Mouse (Mus musculus) c-Kit-positive CD71-positive TER-119-positive erythroid progenitor cells, embryonic 14.5 days (primary cell): ENCODE measurements around the gene Tmem200a.
"Not testable (repeated sequence)": the region's sequence is repeated elsewhere in the genome, so short reads cannot be mapped to it uniquely, and the experiment has no call there.

Source experiments
- DNase-seq: peaks from one replicate; pipeline ENCODE4 v3.0.0-alpha.2; 2013; ENCODE audit warnings: low spot score

The Tmem200a gene

GRCm38 (mm10) chr10:25962863-25963262 is 116.0 kb downstream of the Tmem200a start:
- no peak for DNase-seq

DNA sequence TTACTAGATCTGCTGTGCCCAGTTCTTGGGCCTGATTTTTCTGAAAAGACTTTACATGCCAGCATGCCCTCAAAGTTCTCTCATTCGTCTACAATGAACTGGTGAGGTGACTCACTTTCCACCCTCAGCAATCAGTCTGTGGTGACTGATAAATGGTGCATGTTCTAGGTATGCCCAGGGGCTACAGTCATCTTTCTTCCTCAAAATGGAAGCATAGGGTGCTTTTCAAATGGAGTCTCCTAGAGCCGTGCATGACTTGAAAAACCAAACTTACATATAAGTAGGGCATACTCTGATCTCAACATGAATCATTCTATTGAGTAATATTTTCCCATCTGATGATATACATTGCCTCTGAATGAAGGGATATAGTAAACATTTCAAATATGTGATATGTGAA is 117.8 kb downstream of the Tmem200a start:
- DNase-seq: no peak

GRCm38 (mm10) chr10:25958762-25959753 is 119.8 kb downstream of the Tmem200a start:
- DNase-seq: no peak

DNA sequence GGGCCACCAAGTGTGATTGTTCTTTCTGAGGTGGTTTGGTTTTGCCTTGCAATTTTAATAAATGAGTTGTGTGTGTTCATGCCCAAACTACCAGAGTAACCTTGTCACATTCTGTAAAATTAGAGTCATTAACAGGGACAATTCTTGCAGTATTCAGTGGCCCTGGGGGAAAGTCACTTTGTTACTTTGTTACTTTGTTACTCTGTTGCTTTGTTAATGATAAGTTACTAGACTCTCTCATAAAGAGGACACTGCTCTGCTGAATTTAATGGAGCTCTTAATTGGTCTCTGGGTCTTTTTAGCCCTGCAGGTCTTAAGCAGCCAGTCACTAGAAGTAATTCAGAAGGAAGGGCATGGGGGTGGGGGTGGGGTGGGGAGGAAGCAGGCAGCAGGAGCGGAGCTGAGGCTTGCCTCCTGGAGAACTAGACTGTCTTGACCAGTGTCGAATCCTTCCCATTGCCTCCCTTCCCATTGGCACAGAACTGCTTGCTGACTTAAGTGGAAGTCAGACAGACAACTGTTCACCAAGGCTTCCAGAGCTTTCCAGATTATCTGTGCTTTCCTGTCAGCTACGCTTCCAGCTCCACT is 124.1 kb downstream of the Tmem200a start:
- DNase-seq: no peak

DNA sequence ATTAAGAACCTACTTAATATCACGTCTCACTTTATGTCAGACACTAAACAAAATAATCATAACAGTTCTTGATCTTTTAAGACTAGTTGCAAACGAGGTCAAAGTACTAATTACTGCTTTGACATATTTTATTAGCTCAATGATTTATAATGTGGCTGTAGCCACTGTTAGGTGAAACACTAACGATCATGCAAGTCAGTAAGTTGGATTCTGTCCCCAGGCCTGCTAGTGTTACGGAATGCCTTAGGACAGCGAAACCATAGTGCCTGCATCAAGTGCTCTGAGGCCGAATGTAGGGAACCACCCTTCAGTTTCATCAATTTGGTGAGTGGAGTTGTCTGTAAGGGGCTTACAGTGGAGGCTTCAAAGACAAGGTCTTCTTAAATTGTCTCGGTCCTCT is 126.0 kb downstream of the Tmem200a start:
- no peak for DNase-seq

DNA sequence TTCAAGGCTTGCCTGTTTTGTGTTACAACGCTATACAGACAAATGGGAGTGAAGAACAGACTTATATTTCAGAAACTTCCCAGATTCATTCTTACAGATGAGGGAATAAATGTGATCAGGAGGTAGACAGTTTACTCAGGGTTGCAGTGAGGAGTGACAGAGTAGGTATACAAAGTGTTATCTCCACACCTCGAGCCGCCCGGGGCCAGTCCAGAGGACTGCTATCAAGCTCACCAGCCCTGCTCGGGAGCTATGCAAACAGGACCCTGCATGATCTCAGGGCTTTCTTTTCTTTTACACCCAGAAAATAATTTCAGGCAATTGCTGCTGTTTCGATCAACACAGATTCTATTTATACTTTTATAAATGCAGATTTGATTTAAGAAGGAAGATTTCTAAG is 126.7 kb downstream of the Tmem200a start:
- DNase-seq: no peak

- no peak for DNase-seq
Observed at GRCm38 (mm10) chr10:25945866-25946265, 133.0 kb downstream of the Tmem200a start.

DNA sequence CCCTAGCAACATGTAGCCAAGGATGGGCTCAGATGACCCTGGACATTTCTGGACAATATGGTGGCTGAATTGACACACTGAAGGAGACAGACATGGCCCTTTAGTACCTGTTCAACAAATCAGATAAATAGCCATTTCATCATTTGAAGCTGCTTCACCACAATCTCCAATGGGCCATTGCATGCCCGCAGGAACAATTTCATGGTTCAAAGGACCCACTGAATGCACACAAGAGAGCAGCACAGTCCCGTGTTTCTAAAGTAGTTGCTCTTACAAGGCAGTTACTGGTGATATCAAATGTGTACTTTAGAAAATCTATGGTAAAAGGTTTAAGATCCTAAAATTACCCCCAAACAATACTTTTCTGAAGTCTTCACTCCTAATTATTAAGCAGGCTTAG is 134.2 kb downstream of the Tmem200a start:
- no peak for DNase-seq

GRCm38 (mm10) chr10:25931796-25932195 is 147.1 kb downstream of the Tmem200a start:
- DNase-seq: no peak

DNA sequence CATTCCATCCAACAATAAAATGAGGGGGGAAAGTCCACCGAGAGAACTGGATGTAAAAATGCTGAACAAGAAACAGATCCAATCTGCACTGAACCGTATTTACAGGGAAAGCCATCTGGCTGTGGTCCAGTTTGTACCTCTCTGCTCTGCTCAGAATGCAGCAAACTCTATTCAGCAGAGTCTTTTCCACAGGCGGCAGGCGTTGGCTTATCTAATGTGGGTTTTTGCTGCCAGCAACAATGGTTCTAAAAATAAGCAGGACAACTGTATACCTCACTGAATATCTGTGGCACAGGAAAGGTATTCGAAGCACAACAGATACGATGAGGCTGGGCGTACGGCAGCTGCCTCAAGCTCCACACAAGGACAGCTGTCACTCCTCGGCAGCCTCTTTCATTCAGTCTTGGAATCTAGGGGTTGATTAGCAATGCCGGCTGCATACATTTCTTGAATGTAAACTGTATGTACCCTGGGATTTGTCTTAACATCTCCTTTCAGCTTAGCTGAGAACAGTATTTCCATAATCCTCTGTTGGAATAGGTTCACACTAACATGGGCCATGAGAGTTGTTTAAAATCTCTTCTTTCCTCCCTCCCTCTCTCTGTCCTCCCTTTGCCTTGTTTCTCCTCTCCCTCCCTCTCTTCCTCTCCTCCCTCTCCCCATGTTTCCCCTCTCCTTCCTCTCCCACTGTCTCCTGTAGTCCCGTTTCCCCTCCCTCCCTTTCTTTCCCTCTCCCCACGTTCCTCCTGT is 149.3 kb downstream of the Tmem200a start:
- DNase-seq: no peak

GRCm38 (mm10) chr10:25928861-25929368 is 149.9 kb downstream of the Tmem200a start:
- DNase-seq: no peak

DNA sequence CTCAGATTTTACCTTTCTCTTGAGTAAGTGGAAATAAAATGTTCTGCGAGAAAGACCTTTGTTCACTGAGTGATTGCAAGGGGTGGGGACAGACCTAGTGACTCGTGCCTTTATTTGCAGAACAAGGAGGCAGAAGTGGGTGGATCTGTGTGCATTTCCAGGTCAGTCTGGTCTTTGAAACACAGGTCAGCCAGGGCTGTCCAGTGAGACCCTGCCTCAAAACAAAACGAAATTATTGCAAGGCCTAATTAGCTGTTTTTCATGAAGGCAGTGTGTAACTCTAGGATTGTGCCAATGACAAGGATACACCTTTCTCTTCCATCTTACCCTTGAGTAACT is 150.4 kb downstream of the Tmem200a start:
- no peak for DNase-seq

- DNase-seq: no peak
Observed at GRCm38 (mm10) chr10:25927553-25928447, 151.1 kb downstream of the Tmem200a start.

DNA sequence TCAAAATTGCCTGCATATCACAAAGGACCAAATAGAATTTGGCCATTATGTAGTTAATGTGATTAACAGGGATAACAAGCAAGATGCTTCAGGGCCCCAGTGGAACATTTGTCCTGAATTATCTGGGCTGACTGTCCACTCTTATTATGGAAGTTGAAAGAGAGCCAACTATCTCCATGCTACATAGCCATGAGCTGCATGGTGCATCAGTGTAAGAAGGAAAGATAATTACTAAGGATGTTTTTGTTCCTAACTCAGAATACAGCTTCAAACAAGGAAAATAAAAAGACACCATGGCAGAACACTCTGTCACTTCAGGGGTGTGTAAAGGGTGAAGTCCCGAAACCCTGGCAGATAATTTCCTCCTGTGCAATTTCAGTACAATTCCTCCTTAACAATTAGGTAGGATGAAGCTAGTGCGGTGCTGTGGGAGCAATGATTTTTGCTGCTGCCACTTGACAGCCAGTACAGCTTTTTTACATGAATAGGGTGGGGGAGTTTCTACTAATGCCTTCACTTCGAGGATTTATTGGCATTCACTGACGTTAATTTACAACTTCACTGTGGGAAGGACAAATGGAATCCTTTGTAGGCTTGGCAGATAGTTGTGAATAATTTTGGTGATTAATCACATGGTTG is 158.1 kb downstream of the Tmem200a start:
- no peak for DNase-seq

GRCm38 (mm10) chr10:25918103-25918502 is 160.7 kb downstream of the Tmem200a start:
- no peak for DNase-seq

DNA sequence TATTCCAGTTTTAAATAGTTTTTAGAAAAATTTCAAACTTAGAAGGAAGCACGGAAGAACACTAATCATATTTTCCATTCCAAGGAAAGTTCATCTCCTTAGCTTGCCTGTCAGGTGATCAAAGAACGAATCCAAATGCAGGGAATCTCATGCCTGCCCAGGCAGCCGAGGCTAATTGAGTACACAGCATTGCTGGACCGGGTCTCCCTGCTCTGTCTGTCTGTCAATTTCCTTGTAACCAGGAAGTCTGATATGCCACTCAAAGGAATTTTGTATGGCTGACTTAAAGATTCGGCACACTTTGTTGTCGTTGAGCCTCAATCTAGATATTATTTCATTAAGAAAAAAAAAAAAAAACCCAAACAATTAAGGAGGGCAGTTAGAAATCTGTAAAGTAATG is 168.6 kb downstream of the Tmem200a start:
- DNase-seq: no peak

GRCm38 (mm10) chr10:25908027-25909012 is 170.5 kb downstream of the Tmem200a start:
- DNase-seq: no peak

DNA sequence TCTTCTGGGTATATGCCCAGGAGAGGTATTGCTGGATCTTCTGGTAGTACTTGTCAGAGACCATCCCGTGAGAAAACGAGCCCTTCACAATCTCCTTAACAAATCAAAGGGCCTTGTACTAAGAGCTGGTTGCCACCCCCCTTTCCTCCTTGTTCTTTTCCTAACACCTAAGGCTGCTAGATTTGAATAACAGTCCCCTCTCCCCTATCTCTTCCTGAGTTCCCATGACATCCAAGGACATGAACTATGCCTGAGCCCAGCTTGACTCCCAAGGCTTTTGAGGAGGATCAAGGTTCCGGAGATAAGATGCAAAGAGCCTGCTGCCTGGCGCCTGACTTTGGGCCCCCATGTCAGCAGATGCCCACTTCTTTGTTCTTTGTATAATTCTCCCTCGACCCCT is 184.7 kb downstream of the Tmem200a start:
- DNase-seq: not testable (repeated sequence)

DNA sequence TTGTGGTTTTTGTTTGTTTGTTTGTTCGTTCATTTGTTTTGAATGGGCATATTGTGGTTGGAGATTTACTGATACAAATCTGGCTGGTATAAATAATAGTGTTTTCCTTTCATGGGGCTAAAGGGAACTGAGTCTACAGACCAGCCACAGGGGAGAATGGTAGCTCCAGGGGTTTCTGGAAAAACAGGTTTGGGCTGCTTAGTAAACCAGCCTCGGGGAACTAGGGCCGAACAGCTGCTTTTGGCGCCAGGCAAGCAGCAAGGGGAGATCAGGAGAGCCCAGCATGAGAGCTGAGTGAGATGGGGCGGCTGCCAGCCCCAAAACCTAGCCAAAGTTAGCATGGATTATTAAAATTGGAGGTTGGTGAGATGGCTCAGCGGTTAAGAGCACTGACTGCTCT is 191.6 kb downstream of the Tmem200a start:
- DNase-seq: no peak

DNA sequence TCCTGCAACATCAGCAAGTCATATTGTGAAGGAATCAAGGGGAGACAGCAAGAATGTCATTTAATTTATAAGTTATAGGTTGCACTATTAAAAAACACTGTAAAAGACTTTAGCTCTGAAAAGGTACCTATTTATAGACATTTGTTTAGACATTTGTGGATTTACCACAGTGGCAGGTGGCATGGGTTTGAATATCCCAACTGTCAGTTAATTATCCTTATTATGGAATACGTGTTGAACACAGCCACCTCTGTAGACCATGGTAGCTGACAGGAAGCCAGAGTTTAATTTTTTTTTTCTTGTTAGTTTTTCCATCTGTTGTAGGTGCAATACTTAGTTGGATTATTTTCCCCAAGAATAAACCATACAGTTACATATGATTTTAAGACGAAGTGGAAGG is 194.3 kb downstream of the Tmem200a start:
- DNase-seq: no peak
